Mouse (Mus musculus): Measurements from ENCODE around the gene Gm20388.

- TF ChIP-seq CHD2 (IDR thresholded peaks at IDR 0.05; ENCODE audit: low read depth, low read length) (no peak), ZC3H11A (IDR thresholded peaks at IDR 0.05; ENCODE audit: borderline replicate concordance, low read depth, low read length) (no peak), ZNF384 (IDR thresholded peaks at IDR 0.05; ENCODE audit: low read depth, low read length) (no peak), HCFC1 (IDR thresholded peaks at IDR 0.05; ENCODE audit: borderline replicate concordance, insufficient read depth, low read length) (no peak), MAFK (IDR thresholded peaks at IDR 0.05; ENCODE audit: insufficient read depth, low read depth, low read length) (no peak)
These were observed 569.0 kb downstream of the Gm20388 start for GRCm38 (mm10) chr8:120479691-120480090.
